Mouse (Mus musculus) kidney, postnatal 0 days (tissue): ENCODE measurements around the gene Asb15. TPM values are rescaled to one million over a fixed set of nuclear protein-coding genes. Genes with fewer than 3 reads are reported as not detected.

Experiments used
- ATAC-seq: fragments of 200-750 bp; cut with Nextera tagmentation; replicated peaks from 2 replicates; pipeline ENCODE4 v1.8.0; 2017; ENCODE audit warnings: low read depth, moderate number of reproducible peaks, moderate TSS enrichment, moderate library complexity; ENCODE audit not compliant: low FRiP score
- DNase-seq: peaks from one replicate; pipeline ENCODE4 v3.0.0-alpha.2; 2016; ENCODE audit warnings: low spot score
- H3K27ac ChIP-seq: fragments of 300-500 bp; sonication (generic); 2 replicates; pipeline ENCODE4 v1.5.1; 2014; ENCODE audit warnings: mild to moderate bottlenecking
- H3K27me3 ChIP-seq: fragments of 300-500 bp; sonication (generic); 2 replicates; pipeline ENCODE4 v1.6.1; 2014; ENCODE audit warnings: low read length, mixed read lengths; ENCODE audit not compliant: insufficient read depth
- H3K36me3 ChIP-seq: fragments of 300-500 bp; sonication (generic); 2 replicates; pipeline ENCODE4 v1.6.1; 2014; ENCODE audit warnings: low read length, mixed read lengths; ENCODE audit not compliant: insufficient read depth
- H3K4me1 ChIP-seq: fragments of 300-500 bp; sonication (generic); replicated peaks from 2 replicates; pipeline ENCODE4 v1.6.1; 2014; ENCODE audit warnings: antibody characterized with exemption, low read length, mixed read lengths; ENCODE audit not compliant: insufficient read depth
- H3K4me2 ChIP-seq: fragments of 300-500 bp; sonication (generic); 2 replicates; pipeline ENCODE4 v1.6.1; 2014; ENCODE audit warnings: mild to moderate bottlenecking, low read length, moderate library complexity, mixed read lengths
- H3K4me3 ChIP-seq: fragments of 300-500 bp; sonication (generic); replicated peaks from 2 replicates; pipeline ENCODE4 v1.5.1; 2014; ENCODE audit warnings: low read depth, low read length
- H3K9ac ChIP-seq: fragments of 300-500 bp; sonication (generic); 2 replicates; pipeline ENCODE4 v1.6.1; 2014; ENCODE audit warnings: low read depth, low read length
- H3K9me3 ChIP-seq: fragments of 300-500 bp; sonication (generic); replicated peaks from 2 replicates; pipeline ENCODE4 v1.6.1; 2016; ENCODE audit warnings: low read length, inconsistent platforms, mixed read lengths
- CTCF ChIP-seq: IDR thresholded peaks from 2 replicates; pipeline ENCODE4 v1.5.1; 2016; ENCODE audit warnings: antibody characterized with exemption, low read depth, mild to moderate bottlenecking, moderate library complexity
- WGBS: fragments of 180-500 bp; shearing (Covaris S2); extraction: QIAGEN DNeasy Blood & Tissue Kit; methylation state at CpG from one replicate; pipeline ENCODE4 v1.1.7; 2014; 5-methylcytosine and 5-hydroxymethylcytosine counted together
- polyA plus RNA-seq: library from polyadenylated mRNA; unstranded; fragments of >200 nt; fragmentation: Nextera tagmentation; extraction: Ambion mirVana; gene quantifications from 2 replicates; pipeline ENCODE4 v1.2.1, GENCODE M21; 2015

Gene Asb15
- polyA plus RNA-seq, 1 experiment from 2014 or later, result 1.0 TPM

- H3K9ac ChIP-seq, result no peak overlapping the region
- no peaks in the 10 kb centered on the region for H3K4me1 ChIP-seq
- 87% methylated on average over 5 of the region's 5 CpGs for WGBS
- no peak overlapping the region for H3K4me3 ChIP-seq
- no peaks in the 10 kb centered on the region for H3K27me3 ChIP-seq
- no peak for TF ChIP-seq CTCF
- H3K27ac ChIP-seq, result no peak overlapping the region
- ATAC-seq, result no peak
- no peak overlapping the region for H3K4me2 ChIP-seq
- H3K36me3 ChIP-seq, result no peaks in the 10 kb centered on the region
- no peaks in the 10 kb centered on the region for H3K9me3 ChIP-seq
- no peak for DNase-seq
These were observed 62.3 kb downstream of the Asb15 start for GRCm38 (mm10) chr6:24590282-24590681.

- Histone ChIP-seq H3K4me3 (no peak overlapping the region), H3K4me2 (no peak overlapping the region), H3K9me3 (no peaks in the 10 kb centered on the region), H3K4me1 (no peaks in the 10 kb centered on the region), H3K36me3 (no peaks in the 10 kb centered on the region), H3K9ac (no peak overlapping the region), H3K27me3 (no peaks in the 10 kb centered on the region), H3K27ac (no peak overlapping the region)
- DNase-seq, result peak; percentile 50
- 42% methylated on average over 10 of the region's 10 CpGs for whole genome bisulfite sequencing
- ATAC-seq, result peak; percentile 80; the same call in 1 of the 2 replicates
- no peak for TF ChIP-seq CTCF
These were observed 63.7 kb downstream of the Asb15 start for GRCm38 (mm10) chr6:24591525-24592218.

GRCm38 (mm10) chr6:24597500-24597899 lies 69.6 kb downstream of the Asb15 start, which contains the start of gene Lmod2:
Gene Lmod2 (plus strand): TSS chr6:24597762.
- H3K4me1 ChIP-seq, result no peaks in the 10 kb centered on the region
- WGBS, result 75% methylated on average over 10 of the region's 10 CpGs
- H3K27ac ChIP-seq, result no peak within 1 kb of the TSS
- H3K27me3 ChIP-seq, result no peaks in the 10 kb centered on the region
- TF ChIP-seq CTCF, result no peak
- H3K9me3 ChIP-seq, result no peaks in the 10 kb centered on the region
- ATAC-seq (no peak), DNase-seq (no peak)
- no peak within 1 kb of the TSS for H3K4me3 ChIP-seq
- no peak within 1 kb of the TSS for H3K9ac ChIP-seq
- H3K4me2 ChIP-seq, result no peak within 1 kb of the TSS
- H3K36me3 ChIP-seq, result no peaks in the 10 kb centered on the region

- H3K36me3 ChIP-seq, result no peaks in the 10 kb centered on the region
- WGBS, result 91% methylated on average over 6 of the region's 6 CpGs
- no peaks in the 10 kb centered on the region for H3K27me3 ChIP-seq
- TF ChIP-seq CTCF, result no peak
- ATAC-seq (no peak), DNase-seq (no peak)
- no peaks in the 10 kb centered on the region for H3K9me3 ChIP-seq
- no peak overlapping the region for H3K4me3 ChIP-seq
- no peak overlapping the region for H3K4me2 ChIP-seq
- no peaks in the 10 kb centered on the region for H3K4me1 ChIP-seq
- no peak overlapping the region for H3K27ac ChIP-seq
- H3K9ac ChIP-seq, result no peak overlapping the region
These were observed 71.2 kb downstream of the Asb15 start for GRCm38 (mm10) chr6:24599179-24599578.

- ATAC-seq, result no peak
- no peaks in the 10 kb centered on the region for H3K4me1 ChIP-seq
- H3K36me3 ChIP-seq, result no peaks in the 10 kb centered on the region
- no peak overlapping the region for H3K9ac ChIP-seq
- DNase-seq, result no peak
- H3K27me3 ChIP-seq, result no peaks in the 10 kb centered on the region
- no peak for TF ChIP-seq CTCF
- no peak overlapping the region for H3K27ac ChIP-seq
- no peaks in the 10 kb centered on the region for H3K9me3 ChIP-seq
- 90% methylated on average over 5 of the region's 5 CpGs for WGBS
- H3K4me3 ChIP-seq, result no peak overlapping the region
- no peak overlapping the region for H3K4me2 ChIP-seq
These were observed 71.7 kb downstream of the Asb15 start for GRCm38 (mm10) chr6:24599639-24600038.

- TF ChIP-seq CTCF, result no peak
- Histone ChIP-seq H3K9me3 (no peaks in the 10 kb centered on the region), H3K4me1 (no peaks in the 10 kb centered on the region), H3K9ac (no peak overlapping the region), H3K27ac (no peak overlapping the region), H3K4me2 (no peak overlapping the region), H3K27me3 (no peaks in the 10 kb centered on the region), H3K36me3 (no peaks in the 10 kb centered on the region), H3K4me3 (no peak overlapping the region)
- 82% methylated on average over 6 of the region's 6 CpGs for WGBS
- ATAC-seq (no peak), DNase-seq (no peak)
These were observed 72.2 kb downstream of the Asb15 start for GRCm38 (mm10) chr6:24600134-24600533.

GRCm38 (mm10) chr6:24600726-24601125 lies 72.8 kb downstream of the Asb15 start:
- H3K9me3 ChIP-seq, result no peaks in the 10 kb centered on the region
- H3K4me3 ChIP-seq, result no peak overlapping the region
- DNase-seq (no peak), ATAC-seq (no peak)
- no peaks in the 10 kb centered on the region for H3K36me3 ChIP-seq
- H3K9ac ChIP-seq, result no peak overlapping the region
- H3K4me2 ChIP-seq, result no peak overlapping the region
- H3K27me3 ChIP-seq, result no peaks in the 10 kb centered on the region
- no peak for TF ChIP-seq CTCF
- no peak overlapping the region for H3K27ac ChIP-seq
- H3K4me1 ChIP-seq, result no peaks in the 10 kb centered on the region
- 61% methylated on average over 4 of the region's 4 CpGs for WGBS
